Mouse (Mus musculus): ENCODE results near the gene Gm6367.
"Not testable (repeated sequence)": the region's sequence is repeated elsewhere in the genome, so short reads cannot be mapped to it uniquely, and the experiment has no call there.

Gene Gm6367

DNA sequence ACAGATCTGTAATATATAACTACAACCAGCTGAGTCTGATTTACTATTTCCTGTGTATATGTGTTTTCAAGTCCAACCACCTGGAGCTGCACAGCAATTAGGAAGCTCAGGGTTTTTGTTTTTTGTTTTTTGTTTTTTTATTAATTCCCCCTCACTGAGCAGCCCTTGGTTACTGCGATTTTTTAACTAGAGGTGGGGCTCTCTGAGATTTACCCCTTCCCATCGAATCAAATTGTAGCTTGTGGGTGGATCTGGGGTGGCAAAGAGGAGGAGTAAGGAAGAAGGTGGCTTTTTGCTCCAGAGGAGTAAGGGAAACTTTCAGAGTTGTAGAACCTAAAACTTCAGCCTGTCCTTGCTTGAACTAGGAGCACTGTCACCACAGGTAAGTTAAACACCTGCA is at the start of gene Gm6367:
TSS of gene Gm6367 (plus strand) at position 301 of the 400 bp plus-strand sequence.
- not testable (repeated sequence) for DNase-seq

Data from kidney, adult 8-10 months (tissue).